Mouse (Mus musculus) E14TG2a.4 (cell line): ENCODE data around the gene Dpf3.

Experiments
- H3K27me3 ChIP-seq: 2 replicates; pipeline ENCODE4 v1.6.1; 2014; ENCODE audit warnings: low read length, control low read depth; ENCODE audit not compliant: insufficient read depth
- H3K36me3 ChIP-seq: 2 replicates; pipeline ENCODE4 v1.6.1; 2014; ENCODE audit warnings: low read length, control low read depth; ENCODE audit not compliant: insufficient read depth
- H3K4me1 ChIP-seq: replicated peaks from 2 replicates; pipeline ENCODE4 v1.6.1; 2014; ENCODE audit warnings: low read depth, low read length, control low read depth
- H3K4me3 ChIP-seq: replicated peaks from 2 replicates; pipeline ENCODE4 v1.5.1; 2014; ENCODE audit warnings: mild to moderate bottlenecking, low read length
- H3K9me3 ChIP-seq: 2 replicates; pipeline ENCODE4 v1.6.1; 2014; ENCODE audit warnings: low read length, control low read depth
- CTCF ChIP-seq: conservative IDR thresholded peaks from 2 replicates; pipeline ENCODE4 v1.5.1; 2014; ENCODE audit warnings: low read length
- NANOG ChIP-seq: IDR thresholded peaks from 2 replicates; pipeline ENCODE4 v1.6.1; 2014; ENCODE audit warnings: borderline replicate concordance, low read length, mixed read lengths
- POU5F1 ChIP-seq: IDR thresholded peaks from 2 replicates; pipeline ENCODE4 v1.6.1; 2014; ENCODE audit warnings: low read length, borderline replicate concordance

Dpf3 gene

GRCm38 (mm10) chr12:83375015-83375831 is 112.3 kb downstream of the Dpf3 start:
- Histone ChIP-seq H3K9me3 (no peaks in the 10 kb centered on the region), H3K27me3 (peaks cover 14% of the 10 kb centered on the region), H3K36me3 (no peaks in the 10 kb centered on the region), H3K4me3 (no peak overlapping the region), H3K4me1 (no peaks in the 10 kb centered on the region)
- no peak for TF ChIP-seq NANOG
- no peak for TF ChIP-seq POU5F1
- no peak for TF ChIP-seq CTCF

- no peak for TF ChIP-seq POU5F1
- no peak for TF ChIP-seq CTCF
- TF ChIP-seq NANOG: no peak
- Histone ChIP-seq H3K4me3 (no peak overlapping the region), H3K9me3 (no peaks in the 10 kb centered on the region), H3K4me1 (no peaks in the 10 kb centered on the region), H3K27me3 (peaks cover 14% of the 10 kb centered on the region), H3K36me3 (no peaks in the 10 kb centered on the region)
These were observed 114.4 kb downstream of the Dpf3 start for GRCm38 (mm10) chr12:83373081-83373480.

GRCm38 (mm10) chr12:83372290-83372689 is 115.2 kb downstream of the Dpf3 start:
- Histone ChIP-seq H3K4me3 (no peak overlapping the region), H3K9me3 (no peaks in the 10 kb centered on the region), H3K4me1 (no peaks in the 10 kb centered on the region), H3K36me3 (no peaks in the 10 kb centered on the region), H3K27me3 (peaks cover 10% of the 10 kb centered on the region)
- TF ChIP-seq POU5F1 (no peak), NANOG (no peak), CTCF (no peak)

GRCm38 (mm10) chr12:83370221-83370620 is 117.3 kb downstream of the Dpf3 start:
- H3K36me3 ChIP-seq: no peaks in the 10 kb centered on the region
- no peak overlapping the region for H3K4me3 ChIP-seq
- H3K4me1 ChIP-seq: no peaks in the 10 kb centered on the region
- no peaks in the 10 kb centered on the region for H3K9me3 ChIP-seq
- TF ChIP-seq CTCF (no peak), NANOG (no peak), POU5F1 (no peak)
- peaks cover 4% of the 10 kb centered on the region; the same call in 1 of the 2 replicates for H3K27me3 ChIP-seq

GRCm38 (mm10) chr12:83369416-83369815 is 118.1 kb downstream of the Dpf3 start:
- H3K36me3 ChIP-seq: no peaks in the 10 kb centered on the region
- H3K9me3 ChIP-seq: no peaks in the 10 kb centered on the region
- H3K4me1 ChIP-seq: no peaks in the 10 kb centered on the region
- H3K4me3 ChIP-seq: no peak overlapping the region
- H3K27me3 ChIP-seq: peaks cover under 1% of the 10 kb centered on the region; the same call in 1 of the 2 replicates
- TF ChIP-seq NANOG (no peak), POU5F1 (no peak), CTCF (no peak)

- no peak for TF ChIP-seq NANOG
- no peak for TF ChIP-seq POU5F1
- no peak for TF ChIP-seq CTCF
- Histone ChIP-seq H3K4me3 (no peak overlapping the region), H3K27me3 (no peaks in the 10 kb centered on the region)
These were observed 120.0 kb downstream of the Dpf3 start for GRCm38 (mm10) chr12:83367486-83367885.

GRCm38 (mm10) chr12:83364771-83365170 is 122.7 kb downstream of the Dpf3 start:
- no peaks in the 10 kb centered on the region for H3K27me3 ChIP-seq
- H3K4me3 ChIP-seq: no peak overlapping the region
- no peak for TF ChIP-seq NANOG
- peak; percentile 94 for TF ChIP-seq CTCF
- H3K4me1 ChIP-seq: 0 out of 2 replicates have a peak, but pooled peaks cover 3% of the 10 kb centered on the region
- no peaks in the 10 kb centered on the region for H3K9me3 ChIP-seq
- no peaks in the 10 kb centered on the region for H3K36me3 ChIP-seq

More at GRCm38 (mm10) chr12:83367486-83367885, 120.0 kb downstream of the Dpf3 start:
- Histone ChIP-seq H3K4me1 (0 out of 2 replicates have a peak, but pooled peaks cover 2% of the 10 kb centered on the region), H3K36me3 (no peaks in the 10 kb centered on the region), H3K9me3 (no peaks in the 10 kb centered on the region)

GRCm38 (mm10) chr12:83361801-83362200 is 125.7 kb downstream of the Dpf3 start:
- TF ChIP-seq CTCF (no peak), POU5F1 (no peak)
- H3K4me3 ChIP-seq: no peak overlapping the region

More at GRCm38 (mm10) chr12:83361801-83362200, 125.7 kb downstream of the Dpf3 start:
- Histone ChIP-seq H3K9me3 (no peaks in the 10 kb centered on the region), H3K36me3 (no peaks in the 10 kb centered on the region), H3K4me1 (0 out of 2 replicates have a peak, but pooled peaks cover 3% of the 10 kb centered on the region), H3K27me3 (no peaks in the 10 kb centered on the region)
